Mouse (Mus musculus): ENCODE measurements at regions not wholly inside any gene's neighbourhood (a gene's known extent, or its start where the extent isn't known, plus 50 kb on each side); places are given as distances from the start of the nearest gene placed in this dataset.

DNA sequence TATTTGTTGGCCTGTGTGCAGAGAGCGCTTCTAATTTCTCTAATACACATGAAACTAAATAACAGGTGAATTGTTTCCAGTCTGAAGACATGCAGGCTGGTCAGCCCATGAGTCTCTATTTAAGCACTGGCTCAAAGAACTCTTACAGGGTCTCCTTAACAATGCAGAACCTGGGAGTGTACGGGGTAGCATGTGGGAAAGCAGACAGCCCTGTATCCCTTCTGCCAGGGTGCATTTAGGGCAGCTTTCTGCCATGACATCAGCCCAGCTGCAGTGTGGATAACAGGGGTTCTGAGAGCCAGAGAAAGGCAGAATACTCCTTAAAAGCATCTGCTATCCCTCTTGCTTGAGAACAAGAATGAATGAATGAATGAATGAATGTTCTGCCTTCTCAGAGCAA is 164.7 kb downstream of the Grb14 start:
- ATAC-seq (ENCODE audit: poor library complexity, severe bottlenecking) = no peak

DNA sequence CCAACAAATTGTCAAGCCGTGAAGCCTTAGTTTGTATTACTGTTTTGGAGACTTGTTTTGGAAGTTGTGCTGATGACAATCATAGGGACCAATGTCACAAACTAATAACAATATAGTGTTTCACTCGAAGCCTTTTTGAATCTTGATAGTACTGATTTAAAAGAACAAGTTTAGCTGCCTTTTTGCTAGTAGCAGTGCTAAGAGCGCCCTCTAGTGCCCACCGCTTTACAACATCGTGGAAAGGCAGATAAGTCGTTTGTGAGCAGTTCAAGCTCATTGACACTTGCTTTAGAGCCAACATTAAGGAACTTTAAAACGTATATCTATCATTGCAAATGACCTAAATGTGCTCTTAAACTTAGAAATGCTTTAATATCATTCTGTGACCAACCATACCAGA is 170.9 kb downstream of the Grb14 start:
- ATAC-seq (ENCODE audit: poor library complexity, severe bottlenecking) = peak; percentile 59

DNA sequence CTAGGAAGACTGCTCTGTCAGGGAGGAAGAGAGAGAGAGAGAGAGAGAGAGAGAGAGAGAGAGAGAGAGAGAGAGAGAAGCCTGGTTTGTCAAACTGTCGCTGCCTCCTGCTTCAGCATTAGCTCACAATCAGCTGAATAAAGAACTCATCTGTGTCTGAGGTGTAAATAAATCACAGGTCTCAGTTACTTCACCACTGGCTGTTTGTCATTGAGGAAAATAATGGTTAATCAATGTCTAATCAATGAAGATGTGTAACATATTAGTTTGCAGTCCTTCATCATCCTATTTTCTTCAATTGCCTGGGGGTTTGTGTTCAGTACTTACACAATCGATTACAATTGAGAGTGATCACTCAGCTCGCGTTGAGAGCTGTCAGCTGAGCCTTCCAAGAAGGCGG is 171.9 kb downstream of the Grb14 start:
- ATAC-seq (ENCODE audit: poor library complexity, severe bottlenecking) = no peak

DNA sequence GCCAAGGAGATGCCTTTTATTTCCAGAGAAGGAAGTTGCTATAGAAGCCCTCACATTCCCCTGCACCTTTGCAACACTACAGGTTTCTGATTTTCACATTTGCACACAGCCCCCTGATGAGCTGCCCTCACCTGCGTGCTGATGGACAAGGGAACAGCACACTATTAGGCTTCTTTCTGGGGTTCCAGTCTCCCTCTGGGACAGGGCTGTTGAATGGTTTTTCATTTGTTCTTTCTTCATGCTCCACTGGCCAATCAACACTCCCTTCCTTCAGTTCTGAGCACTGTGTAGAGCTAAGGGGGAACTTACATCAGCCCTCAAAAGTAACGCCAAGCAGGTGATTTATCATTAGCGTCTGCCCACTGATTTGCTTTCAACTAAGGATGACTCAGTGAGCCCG is 173.7 kb downstream of the Grb14 start:
- no peak for ATAC-seq (ENCODE audit: poor library complexity, severe bottlenecking)

DNA sequence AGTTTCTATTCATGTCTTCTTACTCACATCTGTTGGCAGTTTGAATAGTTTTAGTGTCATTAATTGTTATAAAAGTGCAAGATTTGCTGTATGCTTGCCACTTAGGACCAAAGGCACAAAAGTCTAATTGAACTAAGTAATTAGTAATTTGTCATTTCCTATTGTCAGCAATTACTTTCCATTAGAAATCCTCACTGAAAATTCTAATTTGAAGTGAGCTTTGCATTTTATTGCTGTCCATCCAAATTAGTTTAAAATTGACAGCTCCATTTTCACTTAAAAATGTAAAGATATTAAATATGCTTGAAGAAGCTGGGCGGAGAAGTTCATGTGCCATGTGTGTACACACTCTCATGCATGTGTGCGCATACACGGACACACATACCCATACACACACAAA is 174.1 kb downstream of the Grb14 start:
- no peak for ATAC-seq (ENCODE audit: poor library complexity, severe bottlenecking)

DNA sequence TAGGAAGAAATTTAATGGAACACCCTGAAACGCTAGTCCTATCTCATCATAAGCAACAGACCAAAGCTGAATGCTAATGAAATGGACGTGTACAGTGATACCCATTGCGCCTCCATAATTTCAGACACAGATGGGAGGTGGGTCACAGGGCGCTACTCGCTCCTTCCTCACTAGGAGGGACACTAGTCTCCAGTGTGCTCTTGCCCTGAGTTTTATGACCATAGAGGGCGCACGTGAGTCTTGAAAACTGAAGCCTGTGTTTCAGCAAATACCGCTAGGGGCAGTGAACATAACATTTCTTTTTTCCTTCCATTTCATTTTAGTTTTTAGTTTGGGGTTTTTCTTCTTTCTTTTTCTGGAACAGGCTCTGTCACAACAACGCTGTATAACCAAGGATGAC is 200.3 kb downstream of the Grb14 start:
- ATAC-seq (ENCODE audit: poor library complexity, severe bottlenecking) = no peak

DNA sequence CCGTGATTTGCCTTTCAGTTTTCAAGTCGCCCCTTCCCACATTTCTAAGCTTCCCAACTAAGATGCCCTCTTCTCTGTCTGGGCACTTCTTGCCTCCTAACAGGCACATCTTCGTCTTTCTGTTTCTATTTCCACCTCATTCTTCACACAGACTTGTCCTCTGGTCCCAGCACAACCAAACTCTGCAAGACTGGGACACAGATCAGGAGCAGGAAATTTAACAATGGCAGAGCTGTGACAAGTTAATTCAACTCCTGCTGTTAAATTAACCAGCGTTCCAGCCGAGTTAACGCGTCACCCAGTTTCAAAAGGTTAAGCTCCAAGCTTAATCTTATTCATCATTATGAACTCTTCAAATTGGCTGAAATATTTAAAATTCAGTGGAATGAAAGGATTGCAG is 200.9 kb downstream of the Grb14 start:
- no peak for ATAC-seq (ENCODE audit: poor library complexity, severe bottlenecking)

DNA sequence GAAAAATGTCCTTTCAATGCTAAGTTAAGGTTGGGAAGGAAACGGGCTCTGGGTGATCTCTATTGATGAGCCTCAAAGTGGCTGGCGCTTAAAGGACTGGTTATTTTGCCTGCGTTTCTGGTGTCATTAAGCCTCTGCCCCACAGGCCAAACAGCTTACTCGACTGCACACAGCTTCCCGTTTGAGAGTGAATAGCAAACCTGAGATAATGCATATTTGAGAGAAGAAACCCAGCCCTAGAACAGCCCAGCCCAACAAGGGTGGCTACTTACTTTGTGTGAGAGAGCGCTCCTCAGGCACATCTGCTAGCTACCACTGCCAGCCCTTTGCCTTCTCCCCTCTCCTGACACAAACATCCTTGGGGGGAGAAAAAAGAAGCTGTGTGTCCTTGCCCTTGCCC is 201.7 kb downstream of the Grb14 start:
- no peak for ATAC-seq (ENCODE audit: poor library complexity, severe bottlenecking)

DNA sequence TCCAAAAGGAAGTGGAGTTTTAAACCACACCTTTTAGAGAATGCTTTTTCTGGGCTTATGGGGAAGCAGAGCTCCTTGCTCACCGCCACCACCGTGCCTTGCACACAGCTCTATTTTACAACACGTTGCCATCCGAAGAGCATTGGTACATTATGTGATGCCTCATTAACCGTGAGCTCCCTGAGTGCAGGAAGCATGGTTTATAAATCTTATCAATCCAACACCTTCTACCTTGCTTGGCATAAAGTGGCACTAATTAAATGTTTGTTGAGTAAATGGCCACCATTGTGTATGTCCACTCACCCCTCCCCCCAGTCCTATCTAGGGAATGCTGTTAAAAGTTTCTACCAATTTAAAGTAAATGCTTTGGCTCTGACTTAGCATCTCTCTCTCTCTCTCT is 206.6 kb downstream of the Grb14 start:
- no peak for ATAC-seq (ENCODE audit: poor library complexity, severe bottlenecking)
